Mouse (Mus musculus): ENCODE results near the gene Rpl31.
A peak's percentile ranks its signal among the peaks of the same experiment; 100 is the strongest.

The Rpl31 gene

DNA sequence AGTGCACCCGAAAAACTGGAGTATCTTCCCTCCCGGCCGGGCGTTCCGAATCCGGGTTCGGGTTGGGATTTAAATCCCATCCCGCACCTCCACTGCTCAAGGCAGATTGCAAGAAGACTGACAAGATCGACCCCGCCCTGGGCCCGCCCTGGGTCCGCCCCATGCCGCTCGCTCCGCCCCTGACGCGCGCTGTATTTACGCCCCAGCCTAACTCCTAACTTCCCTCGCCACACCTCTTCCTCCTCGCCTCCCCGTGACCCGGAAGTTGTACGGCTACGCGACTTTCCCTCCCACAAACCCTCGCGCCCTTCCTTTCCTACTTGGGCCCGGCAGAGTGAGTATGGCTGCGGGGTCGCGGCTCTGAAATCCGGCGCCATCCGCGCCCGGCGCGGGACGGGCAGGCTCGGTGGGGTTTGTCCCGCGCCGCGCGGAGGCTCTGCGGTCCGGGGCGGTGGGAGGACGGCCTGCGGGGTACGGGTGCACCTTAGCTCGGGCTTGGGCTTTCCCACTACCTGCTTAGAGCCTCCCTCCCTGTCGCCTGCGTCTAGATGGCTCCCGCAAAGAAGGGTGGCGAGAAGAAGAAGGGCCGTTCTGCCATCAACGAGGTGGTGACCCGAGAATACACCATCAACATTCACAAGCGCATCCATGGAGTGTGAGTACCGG is at the start of gene Rpl31:
Gene Rpl31, plus strand, starts transcription at position 242 of the 666 bp plus-strand sequence.
- peak; percentile 98 for DNase-seq (ENCODE audit: low spot score)

DNA sequence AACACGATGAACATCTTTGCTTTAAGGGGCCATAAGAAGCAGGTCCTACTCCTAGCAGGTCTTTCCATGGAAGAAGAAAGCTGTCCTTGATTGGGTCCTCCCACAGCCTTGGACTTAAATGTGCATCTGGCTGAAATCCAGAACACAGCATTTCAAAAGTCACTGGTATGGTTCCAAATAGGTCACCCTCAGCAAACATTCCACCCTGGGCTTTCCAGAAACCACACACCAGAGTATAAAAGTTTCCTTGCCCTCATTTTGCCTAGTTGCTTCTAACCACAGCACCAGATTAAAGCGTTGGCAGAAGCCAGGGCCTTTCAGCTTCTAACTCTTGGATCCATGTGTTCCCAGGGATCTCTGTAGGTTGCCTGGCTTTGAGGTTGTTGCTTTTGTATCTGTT is 49.7 kb upstream of the Rpl31 start:
- DNase-seq (ENCODE audit: low spot score): no peak

DNA sequence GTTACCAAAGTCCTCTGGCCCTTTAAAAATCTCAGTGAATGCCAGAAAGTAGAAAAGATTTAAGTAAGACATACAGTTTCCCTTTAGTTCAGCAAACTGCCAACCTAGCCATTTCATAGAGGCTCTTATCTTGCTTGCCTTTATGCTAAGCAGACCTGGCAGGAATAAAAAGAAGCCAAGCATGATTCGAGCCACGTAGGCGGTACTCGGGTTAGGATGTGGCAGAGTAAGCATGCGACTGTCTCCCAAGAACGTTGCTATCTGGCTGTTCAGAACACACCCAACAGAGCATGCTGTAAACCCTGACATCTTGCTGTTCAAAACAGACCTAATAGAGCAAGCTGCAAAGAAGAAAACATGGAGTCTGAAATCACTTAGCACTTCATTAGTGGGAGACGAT is 48.8 kb upstream of the Rpl31 start:
- DNase-seq (ENCODE audit: low spot score): no peak

- DNase-seq (ENCODE audit: low spot score): no peak
Observed at GRCm38 (mm10) chr1:39321954-39322353, 45.7 kb upstream of the Rpl31 start.

DNA sequence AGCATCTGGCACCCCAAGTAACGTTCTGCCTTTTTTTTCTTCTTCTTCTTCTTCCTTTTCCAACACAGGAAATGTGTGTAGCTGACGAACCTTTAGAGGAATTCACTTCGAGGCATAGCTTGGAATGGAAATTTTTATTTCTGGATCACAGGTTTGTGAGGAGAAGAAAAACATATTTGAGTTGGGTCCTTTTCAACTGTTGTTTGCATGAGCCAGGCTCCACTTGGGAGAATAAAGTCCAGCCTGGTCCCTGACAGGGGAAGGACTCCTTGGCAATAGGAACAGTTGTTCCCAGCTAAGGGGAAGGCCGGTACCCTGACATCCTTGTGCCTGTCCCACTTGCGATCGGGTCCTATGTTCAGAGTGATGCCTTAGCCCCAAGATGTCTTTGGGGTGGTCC is 42.4 kb upstream of the Rpl31 start:
- DNase-seq (ENCODE audit: low spot score): no peak

DNA sequence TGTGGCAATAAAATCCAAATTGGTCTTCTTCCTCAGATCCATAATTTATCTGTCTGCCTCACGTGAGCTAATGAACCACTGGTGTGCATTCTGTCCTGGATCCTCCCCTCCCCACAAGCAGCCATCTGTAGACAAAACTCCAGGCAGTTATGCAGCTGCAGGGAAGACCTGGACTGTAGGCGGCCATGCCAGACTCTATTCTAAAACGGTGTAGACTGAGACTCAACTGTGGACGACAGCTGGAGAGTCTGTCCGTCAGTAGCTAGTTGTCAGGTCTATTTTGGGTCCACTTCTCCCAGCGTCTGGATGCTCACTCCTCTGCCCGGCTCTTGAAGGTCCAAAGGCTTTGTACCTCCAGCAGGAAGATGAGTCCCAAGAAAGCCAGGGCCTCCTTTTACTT is 40.1 kb upstream of the Rpl31 start:
- no peak for DNase-seq (ENCODE audit: low spot score)

- DNase-seq (ENCODE audit: low spot score): no peak
Observed at GRCm38 (mm10) chr1:39330857-39331594, 36.6 kb upstream of the Rpl31 start.

DNA sequence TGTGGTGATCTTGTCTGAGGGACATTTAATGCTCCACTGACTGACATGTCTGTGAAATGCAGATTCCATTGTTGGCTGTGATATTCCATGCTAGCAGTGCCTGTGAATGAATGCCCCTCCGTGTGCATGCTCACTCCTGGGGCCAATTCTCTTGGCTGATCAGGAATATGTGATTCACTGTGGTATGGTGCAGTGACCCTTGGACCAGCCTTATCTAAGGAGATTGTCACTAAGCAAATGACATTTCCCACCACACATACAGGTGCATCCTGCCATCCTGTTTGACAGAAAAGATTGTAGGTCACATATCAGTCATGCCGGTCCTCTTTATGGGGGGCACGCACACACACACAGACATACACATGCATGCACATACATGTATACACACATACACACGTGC is 35.2 kb upstream of the Rpl31 start:
- DNase-seq (ENCODE audit: low spot score): no peak

DNA sequence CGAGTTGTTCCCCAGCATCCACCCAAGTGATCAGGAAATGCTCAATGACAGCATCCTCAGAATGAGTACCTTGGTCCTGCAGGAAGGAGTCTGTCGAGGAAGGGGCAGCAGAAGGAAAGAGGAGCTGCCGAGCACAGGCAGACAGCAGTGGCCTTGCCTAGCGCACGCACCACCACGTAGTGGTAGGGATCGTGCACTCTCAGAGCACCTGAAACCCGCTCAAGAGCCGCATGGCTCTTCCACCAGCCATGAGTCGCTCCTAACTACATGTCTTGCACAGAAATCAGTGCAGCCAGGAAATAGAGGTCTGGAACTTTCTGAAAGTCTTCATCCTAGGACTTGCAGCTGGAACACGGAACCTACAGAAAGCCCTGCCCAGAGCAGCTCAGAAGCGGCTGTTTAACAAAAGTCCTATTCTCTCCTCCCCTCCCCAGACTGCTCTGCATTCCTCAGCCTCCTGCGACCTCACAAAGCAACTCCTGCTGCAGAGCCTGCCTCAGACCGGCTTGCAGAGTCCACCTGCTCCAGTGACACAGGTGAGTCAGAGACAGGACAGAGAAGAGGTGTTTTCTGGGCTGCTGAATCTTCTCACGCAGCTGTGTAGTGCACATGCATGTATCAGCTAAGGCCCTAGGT is 32.0 kb upstream of the Rpl31 start:
- no peak for DNase-seq (ENCODE audit: low spot score)

GRCm38 (mm10) chr1:39336788-39337187 is 30.9 kb upstream of the Rpl31 start:
- no peak for DNase-seq (ENCODE audit: low spot score)

DNA sequence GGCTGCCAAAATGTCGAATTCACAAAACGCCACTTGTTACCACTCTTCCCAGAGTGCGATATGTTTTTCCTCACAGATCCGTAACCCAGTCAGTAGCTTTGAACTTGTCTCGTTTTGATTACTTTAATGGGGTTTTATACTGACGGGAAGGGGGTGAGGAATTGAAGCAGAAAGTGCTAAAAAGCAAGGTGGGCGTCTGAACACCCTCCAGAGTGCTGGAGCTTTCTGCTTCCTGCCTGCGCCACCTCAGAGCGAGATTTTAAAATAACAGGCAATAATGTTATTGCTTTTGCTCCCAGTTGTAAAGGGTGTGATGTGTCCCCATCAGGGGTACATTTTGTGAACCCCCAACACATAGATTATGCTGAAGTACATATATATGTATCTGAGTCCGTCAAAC is 28.8 kb upstream of the Rpl31 start:
- DNase-seq (ENCODE audit: low spot score): no peak

DNA sequence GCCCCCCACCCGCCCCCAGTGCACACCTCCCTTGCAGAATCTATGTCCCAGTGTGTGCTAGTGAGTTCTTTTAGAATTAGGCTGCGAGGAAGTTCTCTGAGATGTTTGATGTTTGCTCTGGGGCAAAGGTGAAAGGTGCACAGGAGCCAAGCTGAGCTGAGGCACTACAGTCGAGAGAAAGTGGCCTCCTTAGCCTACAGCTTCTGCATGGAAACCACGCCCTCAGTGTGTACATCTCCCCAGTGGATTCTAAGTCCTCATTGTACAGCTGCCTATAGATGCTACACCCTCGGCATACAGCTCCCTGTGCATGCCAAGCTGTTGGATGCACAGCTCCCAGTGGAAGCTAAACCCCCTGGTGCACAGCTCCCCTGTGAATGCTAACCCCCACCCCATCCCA is 28.2 kb upstream of the Rpl31 start:
- no peak for DNase-seq (ENCODE audit: low spot score)

GRCm38 (mm10) chr1:39340156-39340555 is 27.5 kb upstream of the Rpl31 start:
- DNase-seq (ENCODE audit: low spot score): no peak

DNA sequence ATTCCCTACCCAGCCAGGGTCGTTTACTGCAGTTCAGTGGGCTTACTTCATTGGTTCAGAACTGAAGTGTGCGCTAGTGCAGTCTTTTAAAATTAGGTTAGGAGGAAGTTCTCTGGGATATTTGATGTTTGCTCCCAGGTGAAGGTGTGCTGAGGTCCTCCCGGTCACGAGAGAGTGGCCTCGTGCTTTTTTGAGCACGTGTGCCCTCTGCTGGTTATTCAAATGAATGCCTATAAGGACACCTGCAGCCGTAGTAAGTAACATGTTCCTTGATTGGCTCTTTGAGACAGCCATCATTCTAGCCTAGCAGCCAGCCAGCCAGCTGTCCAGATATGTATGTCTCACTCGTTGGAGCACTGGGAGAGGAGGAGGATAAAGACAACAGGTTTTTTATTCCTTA is 27.0 kb upstream of the Rpl31 start:
- no peak for DNase-seq (ENCODE audit: low spot score)

GRCm38 (mm10) chr1:39341807-39342206 is 25.8 kb upstream of the Rpl31 start:
- no peak for DNase-seq (ENCODE audit: low spot score)

GRCm38 (mm10) chr1:39343242-39343641 is 24.4 kb upstream of the Rpl31 start:
- DNase-seq (ENCODE audit: low spot score): no peak

DNA sequence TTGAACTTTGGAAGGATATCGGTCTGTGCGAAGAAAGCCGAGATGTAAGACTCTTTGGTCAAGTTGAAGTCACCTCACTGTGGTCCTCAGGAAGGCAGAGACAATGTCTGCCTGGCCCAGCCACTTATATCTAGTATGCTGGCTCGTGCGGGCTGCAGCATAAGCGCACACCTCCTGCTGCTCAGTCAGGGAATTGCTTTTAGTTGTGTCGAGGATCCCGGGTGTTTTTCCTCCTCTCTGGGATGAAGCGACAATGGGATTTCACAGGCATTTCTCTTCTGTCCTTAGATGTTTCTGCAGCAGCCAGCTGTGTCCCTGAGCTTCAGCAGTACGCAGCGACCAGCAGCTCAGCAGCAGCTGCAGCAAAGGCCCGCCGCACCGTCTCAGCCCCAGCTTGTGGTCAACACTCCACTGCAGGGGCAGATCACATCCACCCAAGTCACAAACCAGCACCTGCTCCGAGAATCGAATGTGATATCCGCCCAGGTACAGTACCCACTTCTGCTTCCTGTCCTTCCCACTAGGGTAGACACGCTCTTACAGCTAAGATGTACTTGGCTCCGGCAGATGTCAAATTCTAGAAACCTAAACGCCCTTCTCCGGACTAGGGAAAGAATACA is 22.6 kb upstream of the Rpl31 start:
- DNase-seq (ENCODE audit: low spot score): no peak

- DNase-seq (ENCODE audit: low spot score): peak; percentile 51
Observed at GRCm38 (mm10) chr1:39349001-39349400, 18.6 kb upstream of the Rpl31 start.

GRCm38 (mm10) chr1:39349427-39349826 is 18.2 kb upstream of the Rpl31 start:
- DNase-seq (ENCODE audit: low spot score): no peak

DNA sequence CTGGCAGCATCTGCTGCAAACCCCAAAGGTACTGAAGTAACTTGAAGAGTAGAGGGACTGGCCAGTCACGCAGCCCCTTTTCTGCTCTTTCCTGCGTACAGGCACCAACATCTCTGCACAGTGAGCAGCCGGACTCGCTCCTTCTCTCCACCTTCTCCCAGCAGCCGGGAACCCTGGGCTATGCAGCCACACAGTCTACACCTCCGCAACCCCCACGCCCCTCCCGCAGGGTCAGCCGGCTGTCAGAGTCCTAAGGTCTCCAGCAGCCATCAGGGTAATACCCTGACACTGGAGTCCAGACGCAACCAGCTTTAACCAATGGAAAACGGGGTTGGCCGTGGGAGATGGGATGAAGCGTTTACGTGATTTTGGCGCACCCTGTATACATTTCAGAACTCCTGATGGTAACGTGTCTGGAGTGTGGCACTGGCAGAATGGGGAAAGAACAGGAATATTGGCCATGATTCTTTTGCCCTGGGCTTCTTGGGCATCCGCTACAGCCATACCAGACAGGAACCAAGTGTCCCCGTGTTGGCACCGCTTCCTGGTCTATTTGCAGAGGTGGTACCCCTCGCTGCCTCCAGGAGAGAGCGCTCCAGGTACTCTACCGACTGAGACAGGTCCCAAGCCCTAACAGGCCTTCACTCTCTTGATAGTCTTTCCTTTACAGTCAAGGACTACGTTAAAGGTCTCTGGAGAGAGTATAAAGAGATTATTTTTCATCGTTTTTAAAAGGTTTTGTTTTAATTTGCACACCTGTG is 5.7 kb upstream of the Rpl31 start:
- no peak for DNase-seq (ENCODE audit: low spot score)

DNA sequence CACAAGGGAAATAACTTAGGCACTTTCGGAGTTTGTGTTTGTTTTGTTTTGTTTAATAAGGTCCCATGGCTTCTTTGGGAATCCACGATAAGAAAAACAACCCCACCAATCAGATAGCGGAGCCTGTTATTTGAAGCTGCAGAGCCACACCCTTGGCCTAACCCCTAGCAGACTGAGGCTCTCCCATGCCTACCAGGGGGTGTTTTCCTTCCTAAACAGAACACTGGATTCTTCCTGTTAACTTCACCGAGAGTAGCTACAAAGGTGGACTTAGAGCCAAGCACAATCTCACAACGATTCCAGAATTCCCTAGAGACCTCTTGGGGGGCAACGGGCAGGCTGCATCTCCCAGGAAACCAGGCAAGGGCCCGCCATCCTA is 5.1 kb upstream of the Rpl31 start:
- DNase-seq (ENCODE audit: low spot score): no peak

GRCm38 (mm10) chr1:39365562-39365961 is 2.1 kb upstream of the Rpl31 start:
- no peak for DNase-seq (ENCODE audit: low spot score)

All from ovary, postnatal 36 days (tissue).